Comparison of ENCODE assay signal across 8 mouse cellular contexts in genomic region chr11:69901406-69901846, GRCm38 (mm10). TPM values are rescaled to one million over a fixed set of nuclear protein-coding genes. Genes with fewer than 3 reads are reported as not detected.
A peak's percentile ranks its signal among the peaks of the same experiment; 100 is the strongest.
DNase-seq lines count a peak whose midpoint lies in the region; ATAC-seq and TF ChIP-seq lines count a peak whose summit lies in the region.

No protein-coding gene starts in this region.

- TF ChIP-seq CTCF in MEL (IDR thresholded peaks at IDR 0.05 in 2 of 3, conservative IDR thresholded peaks at IDR 0.05 in 1 of 3; ENCODE audit: control insufficient read depth in 1 of 3, insufficient read depth in 1 of 3, low read depth in 2 of 3, low read length in 3 of 3, poor library complexity in 1 of 3, severe bottlenecking in 1 of 3): no peak
- no peak for TF ChIP-seq CTCF in layer of hippocampus, adult 2 months (conservative IDR thresholded peaks at IDR 0.05)
- no peak for TF ChIP-seq CTCF in lung, adult 2 months (IDR thresholded peaks at IDR 0.05; ENCODE audit: insufficient read depth, low read length)

- peak; percentile 100 for DNase-seq in MEL (ENCODE audit: low read depth, low spot score)
- DNase-seq in cerebellum, adult 18-20 months: peak; percentile 94 to 95
- peak; percentile 95 for DNase-seq in heart, postnatal 25 days (ENCODE audit: low spot score)
- peak; percentile 95 to 98 for DNase-seq in layer of hippocampus, adult 2 months (ENCODE audit: low spot score in 2 of 2)
- peak; percentile 91 for DNase-seq in lung, adult 2 months
- peak; percentile 90 for DNase-seq in testis, postnatal 10 days (ENCODE audit: low spot score)

- peaks cover 3 to 5% of the 10 kb centered on the region in 2 experiments; a peak in 2 of 4 replicates for H3K36me3 ChIP-seq in MEL (ENCODE audit: control insufficient read depth in 1 of 2, insufficient read depth in 2 of 2, low read length in 2 of 2)
- H3K36me3 ChIP-seq in forebrain, embryonic 16.5 days (ENCODE audit: control insufficient read depth, insufficient read depth): peaks cover 18% of the 10 kb centered on the region
- peaks cover 27% of the 10 kb centered on the region for H3K36me3 ChIP-seq in neural tube, embryonic 15.5 days

- intact Hi-C loops in heart, postnatal 25 days (cut with DNase I): no loop called here

- H3K4me2 ChIP-seq in forebrain, embryonic 16.5 days (ENCODE audit: low read length): peak overlapping the region; percentile 92
- H3K4me2 ChIP-seq in neural tube, embryonic 15.5 days: peak overlapping the region; percentile 97

- peak overlapping the region; percentile 81 for H3K9ac ChIP-seq in MEL (ENCODE audit: control insufficient read depth, low read depth, low read length, poor library complexity, severe bottlenecking)
- H3K9ac ChIP-seq in forebrain, embryonic 16.5 days (replicated peaks; ENCODE audit: low read depth, low read length): peak overlapping the region; percentile 92
- peak overlapping the region; percentile 95 for H3K9ac ChIP-seq in neural tube, embryonic 15.5 days (replicated peaks)

- TF ChIP-seq POLR2A in MEL (IDR thresholded peaks at IDR 0.05; ENCODE audit: control insufficient read depth in 1 of 2, insufficient read depth in 1 of 2, low read depth in 1 of 2, low read length in 2 of 2, poor library complexity in 1 of 2): peak in 1 of 2 experiments; percentile 17; a peak in 2 of 4 replicates
- TF ChIP-seq POLR2A in lung, adult 2 months (IDR thresholded peaks at IDR 0.05; ENCODE audit: borderline replicate concordance, extremely low read depth, low read depth, low read length): peak; percentile 89; the same call in 1 of the 2 replicates

- no peak for TF ChIP-seq EP300 in MEL (IDR thresholded peaks at IDR 0.05; ENCODE audit: low read depth in 1 of 2, low read length in 2 of 2)

- H3K4me3 ChIP-seq in MEL (ENCODE audit: control insufficient read depth in 1 of 2, insufficient read depth in 1 of 2, low read depth in 2 of 2, low read length in 2 of 2): peak overlapping the region; percentile 58 to 77
- H3K4me3 ChIP-seq in forebrain, embryonic 16.5 days (replicated peaks; ENCODE audit: low read length): peak overlapping the region; percentile 78
- peak overlapping the region; percentile 72 for H3K4me3 ChIP-seq in layer of hippocampus, adult 2 months
- H3K4me3 ChIP-seq in lung, adult 2 months (replicated peaks; ENCODE audit: extremely low read depth, low read depth, low read length): peak overlapping the region; percentile 77
- H3K4me3 ChIP-seq in neural tube, embryonic 15.5 days (replicated peaks): peak overlapping the region; percentile 85

- no peaks in the 10 kb centered on the region for H3K27me3 ChIP-seq in MEL (ENCODE audit: control insufficient read depth in 1 of 2, insufficient read depth in 2 of 2, low read length in 2 of 2)
- H3K27me3 ChIP-seq in forebrain, embryonic 16.5 days (replicated peaks; ENCODE audit: control insufficient read depth, insufficient read depth, low read length): no peaks in the 10 kb centered on the region
- H3K27me3 ChIP-seq in neural tube, embryonic 15.5 days (replicated peaks): no peaks in the 10 kb centered on the region

- TF ChIP-seq RAD21 in MEL (IDR thresholded peaks at IDR 0.05; ENCODE audit: low read depth, low read length): no peak

- under 1% methylated on average over 40 of the region's 42 CpGs for WGBS in forebrain, embryonic 16.5 days
- under 1% methylated on average over 42 of the region's 42 CpGs for WGBS in lung, adult 2 months
- WGBS in neural tube, embryonic 15.5 days: under 1% methylated on average over 42 of the region's 42 CpGs

- peak; percentile 74 for ATAC-seq in forebrain, embryonic 16.5 days
- peak; percentile 84 for ATAC-seq in neural tube, embryonic 15.5 days (ENCODE audit: low FRiP score)

- H3K9me3 ChIP-seq in MEL (replicated peaks; ENCODE audit: insufficient read depth, low read length): no peaks in the 10 kb centered on the region
- no peaks in the 10 kb centered on the region for H3K9me3 ChIP-seq in forebrain, embryonic 16.5 days (ENCODE audit: control insufficient read depth, low read length)
- no peaks in the 10 kb centered on the region for H3K9me3 ChIP-seq in neural tube, embryonic 15.5 days (replicated peaks)

- peak overlapping the region; percentile 95 for H3K27ac ChIP-seq in MEL (ENCODE audit: control insufficient read depth, low read depth, low read length)
- H3K27ac ChIP-seq in forebrain, embryonic 16.5 days (ENCODE audit: low read length): peak overlapping the region; percentile 98
- peak overlapping the region; percentile 94 for H3K27ac ChIP-seq in layer of hippocampus, adult 2 months
- H3K27ac ChIP-seq in neural tube, embryonic 15.5 days (replicated peaks): peak overlapping the region; percentile 96

- H3K79me2 ChIP-seq in MEL (ENCODE audit: control insufficient read depth, insufficient read depth, low read length, poor library complexity): peaks cover 18% of the 10 kb centered on the region

- H3K4me1 ChIP-seq in MEL (ENCODE audit: control insufficient read depth in 1 of 2, insufficient read depth in 2 of 2, low read length in 2 of 2): peaks cover 0 to 12% of the 10 kb centered on the region in 2 experiments; a peak in 2 of 4 replicates
- peaks cover 31% of the 10 kb centered on the region for H3K4me1 ChIP-seq in forebrain, embryonic 16.5 days (replicated peaks; ENCODE audit: control insufficient read depth, insufficient read depth, low read length)
- peaks cover 3% of the 10 kb centered on the region; the same call in 1 of the 2 replicates for H3K4me1 ChIP-seq in lung, adult 2 months (ENCODE audit: control insufficient read depth, insufficient read depth, low read length)
- H3K4me1 ChIP-seq in neural tube, embryonic 15.5 days: peaks cover 32% of the 10 kb centered on the region

TF ChIP-seq in MEL, 35 proteins besides CTCF, POLR2A, EP300 and RAD21 (continues in another document):
- TF ChIP-seq MXI1 (IDR thresholded peaks at IDR 0.05; ENCODE audit: low read depth, low read length) (peak; percentile 89), MEF2A (IDR thresholded peaks at IDR 0.05; ENCODE audit: extremely low read depth, insufficient replicate concordance, low read depth, low read length, poor library complexity, severe bottlenecking) (peak; percentile 13; the same call in 1 of the 2 replicates), CHD1 (IDR thresholded peaks at IDR 0.05; ENCODE audit: low read depth, low read length) (peak; percentile 84; the same call in 1 of the 2 replicates), UBTF (IDR thresholded peaks at IDR 0.05; ENCODE audit: borderline replicate concordance, insufficient read depth, low read depth, low read length) (peak; percentile 79; the same call in 1 of the 2 replicates), CHD2 (IDR thresholded peaks at IDR 0.05; ENCODE audit: low read length) (0 out of 2 replicates have a peak, but pooled peaks have one; percentile 16), KAT2A (conservative IDR thresholded peaks at IDR 0.05; ENCODE audit: low read depth, low read length) (peak; percentile 99)

RNA-seq across cellular contexts. Expression of gene Neurl4, which starts 0.6 kb away (rescaled TPM):
- total RNA-seq in MEL (2012; rRNA removed): 47.3 and 58.0 TPM in 2 replicates
- polyA plus RNA-seq in MEL (2012; ENCODE audit: insufficient read depth in 1 of 2, insufficient read length in 2 of 2, low read depth in 1 of 2, low replicate concordance in 2 of 2, missing spikeins in 1 of 2): 10 to 100 TPM in 1 of 2 experiments, not detected in 1; 50.9 TPM
- polyA plus RNA-seq in forebrain, embryonic 16.5 days (2015; fragmentation: Nextera tagmentation; extraction: Ambion mirVana): 19.0 and 21.5 TPM in 2 replicates
- total RNA-seq in heart, postnatal 25 days (2021): 10 to 100 TPM; 44.9 to 46.0 TPM
- 100 to 1,000 TPM; 122 to 125 TPM for total RNA-seq in layer of hippocampus, adult 2 months (2021)
- 47.7 and 58.1 TPM in 2 replicates for polyA plus RNA-seq in lung, adult 2 months (2012; rRNA removed)
- polyA plus RNA-seq in neural tube, embryonic 15.5 days (2015; fragmentation: Nextera tagmentation; extraction: Ambion mirVana): 15.7 and 17.0 TPM in 2 replicates

RNA-seq across cellular contexts. Expression of gene 2810408A11Rik, which starts 0.6 kb away (rescaled TPM):
- 0.69 and 0.81 TPM in 2 replicates for total RNA-seq in MEL (2012; rRNA removed)
- 1 to 10 TPM in 1 of 2 experiments, not detected in 1; 1.3 TPM for polyA plus RNA-seq in MEL (2012; ENCODE audit: insufficient read depth in 1 of 2, insufficient read length in 2 of 2, low read depth in 1 of 2, low replicate concordance in 2 of 2, missing spikeins in 1 of 2)
- polyA plus RNA-seq in forebrain, embryonic 16.5 days (2015; fragmentation: Nextera tagmentation; extraction: Ambion mirVana): 16.4 and 18.5 TPM in 2 replicates
- under 1 TPM; 0.17 to 0.23 TPM for total RNA-seq in heart, postnatal 25 days (2021)
- total RNA-seq in layer of hippocampus, adult 2 months (2021): 1 to 10 TPM in 1 of 2 experiments, under 1 TPM in 1; 0.64 to 1.0 TPM
- 0.65 and 1.4 TPM in 2 replicates for polyA plus RNA-seq in lung, adult 2 months (2012; rRNA removed)
- 6.3 and 6.5 TPM in 2 replicates for polyA plus RNA-seq in neural tube, embryonic 15.5 days (2015; fragmentation: Nextera tagmentation; extraction: Ambion mirVana)

RNA-seq across cellular contexts. Expression of gene Acap1, which starts 6.1 kb away (rescaled TPM):
- total RNA-seq in MEL (2012; rRNA removed): 20.7 and 33.4 TPM in 2 replicates
- 10 to 100 TPM in 1 of 2 experiments, not detected in 1; 42.2 TPM for polyA plus RNA-seq in MEL (2012; ENCODE audit: insufficient read depth in 1 of 2, insufficient read length in 2 of 2, low read depth in 1 of 2, low replicate concordance in 2 of 2, missing spikeins in 1 of 2)
- 0.48 and 0.49 TPM in 2 replicates for polyA plus RNA-seq in forebrain, embryonic 16.5 days (2015; fragmentation: Nextera tagmentation; extraction: Ambion mirVana)
- 1 to 10 TPM in 1 of 2 experiments, under 1 TPM in 1; 0.88 to 1.1 TPM for total RNA-seq in heart, postnatal 25 days (2021)
- not detected for total RNA-seq in layer of hippocampus, adult 2 months (2021)
- 11.2 and 14.3 TPM in 2 replicates for polyA plus RNA-seq in lung, adult 2 months (2012; rRNA removed)
- polyA plus RNA-seq in neural tube, embryonic 15.5 days (2015; fragmentation: Nextera tagmentation; extraction: Ambion mirVana): 0.40 and 16.3 TPM in 2 replicates

RNA-seq across cellular contexts. Expression of gene Gps2, which starts 12.3 kb away (rescaled TPM):
- total RNA-seq in MEL (2012; rRNA removed): 64.5 and 78.0 TPM in 2 replicates
- polyA plus RNA-seq in MEL (2012; ENCODE audit: insufficient read depth in 1 of 2, insufficient read length in 2 of 2, low read depth in 1 of 2, low replicate concordance in 2 of 2, missing spikeins in 1 of 2): 100 to 1,000 TPM in 1 of 2 experiments, not detected in 1; 113 TPM
- 81.2 and 91.8 TPM in 2 replicates for polyA plus RNA-seq in forebrain, embryonic 16.5 days (2015; fragmentation: Nextera tagmentation; extraction: Ambion mirVana)
- 10 to 100 TPM; 24.1 to 26.7 TPM for total RNA-seq in heart, postnatal 25 days (2021)
- total RNA-seq in layer of hippocampus, adult 2 months (2021): 10 to 100 TPM; 35.6 to 41.5 TPM
- 104 and 112 TPM in 2 replicates for polyA plus RNA-seq in lung, adult 2 months (2012; rRNA removed)
- 63.1 and 64.7 TPM in 2 replicates for polyA plus RNA-seq in neural tube, embryonic 15.5 days (2015; fragmentation: Nextera tagmentation; extraction: Ambion mirVana)

RNA-seq across cellular contexts. Expression of gene Kctd11, which starts 20.2 kb away (rescaled TPM):
- total RNA-seq in MEL (2012; rRNA removed): 0.19 and 0.26 TPM in 2 replicates
- polyA plus RNA-seq in MEL (2012; ENCODE audit: insufficient read depth in 1 of 2, insufficient read length in 2 of 2, low read depth in 1 of 2, low replicate concordance in 2 of 2, missing spikeins in 1 of 2): under 1 TPM in 1 of 2 experiments, not detected in 1; 0.49 TPM
- polyA plus RNA-seq in forebrain, embryonic 16.5 days (2015; fragmentation: Nextera tagmentation; extraction: Ambion mirVana): 1.3 and 1.9 TPM in 2 replicates
- total RNA-seq in heart, postnatal 25 days (2021): 1 to 10 TPM; 2.5 to 3.5 TPM
- total RNA-seq in layer of hippocampus, adult 2 months (2021): 1 to 10 TPM; 1.3 to 1.4 TPM
- 12.6 and 19.1 TPM in 2 replicates for polyA plus RNA-seq in lung, adult 2 months (2012; rRNA removed)
- polyA plus RNA-seq in neural tube, embryonic 15.5 days (2015; fragmentation: Nextera tagmentation; extraction: Ambion mirVana): 2.1 and 3.2 TPM in 2 replicates

Comparison
In these comparisons a context has a peak if more than half of its experiments do, and no peak if none do; other contexts are left out.
1. Peak in every context shown above with its lines: DNase-seq, ATAC-seq, H3K4me3 ChIP-seq and H3K27ac ChIP-seq.